Mouse (Mus musculus): ENCODE measurements around the gene Smim14. TPM values are rescaled to one million over a fixed set of nuclear protein-coding genes. Genes with fewer than 3 reads are reported as not detected.

The Smim14 gene
- total and polyA plus RNA-seq, 2 experiments from 2014 or later, result 156 to 190 TPM

- TF ChIP-seq CTCF (IDR thresholded peaks at IDR 0.05; ENCODE audit: low read depth), result peak; percentile 34; the same call in 1 of the 2 replicates
- no peak for TF ChIP-seq EP300 (IDR thresholded peaks at IDR 0.05; ENCODE audit: low read depth)
- Histone ChIP-seq H3K9ac (replicated peaks; ENCODE audit: low read depth, low read length) (no peak overlapping the region), H3K4me3 (ENCODE audit: low read depth, low read length) (no peak overlapping the region), H3K27me3 (ENCODE audit: control insufficient read depth, insufficient read depth, low read length) (no peaks in the 10 kb centered on the region), H3K9me3 (replicated peaks; ENCODE audit: control insufficient read depth, low read length) (no peaks in the 10 kb centered on the region), H3K36me3 (replicated peaks; ENCODE audit: control insufficient read depth, insufficient read depth, low read length) (no peaks in the 10 kb centered on the region), H3K4me1 (ENCODE audit: control insufficient read depth, insufficient read depth) (no peaks in the 10 kb centered on the region), H3K27ac (ENCODE audit: low read depth) (no peak overlapping the region), H3K4me2 (ENCODE audit: low read depth, low read length) (no peak overlapping the region)
- ATAC-seq (ENCODE audit: insufficient read depth, low read depth) (no peak), DNase-seq (ENCODE audit: low spot score) (no peak)
- WGBS, result 81% methylated on average over 1 of the region's 1 CpGs
Measured at GRCm38 (mm10) chr5:65521803-65522202, 15.2 kb downstream of the Smim14 start.

- H3K9ac ChIP-seq (replicated peaks; ENCODE audit: low read depth, low read length), result no peak overlapping the region
- no peak overlapping the region for H3K4me3 ChIP-seq (ENCODE audit: low read depth, low read length)
- peak overlapping the region; percentile 22; the same call in 1 of the 2 replicates for H3K27ac ChIP-seq (ENCODE audit: low read depth)
- H3K4me2 ChIP-seq (ENCODE audit: low read depth, low read length), result no peak overlapping the region
- no peaks in the 10 kb centered on the region for H3K27me3 ChIP-seq (ENCODE audit: control insufficient read depth, insufficient read depth, low read length)
- no peaks in the 10 kb centered on the region for H3K36me3 ChIP-seq (replicated peaks; ENCODE audit: control insufficient read depth, insufficient read depth, low read length)
- no peak for ATAC-seq (ENCODE audit: insufficient read depth, low read depth)
- WGBS, result 45% methylated on average over 5 of the region's 5 CpGs
- no peak for DNase-seq (ENCODE audit: low spot score)
- TF ChIP-seq CTCF (IDR thresholded peaks at IDR 0.05; ENCODE audit: low read depth) (no peak), EP300 (IDR thresholded peaks at IDR 0.05; ENCODE audit: low read depth) (no peak)
- H3K9me3 ChIP-seq (replicated peaks; ENCODE audit: control insufficient read depth, low read length), result no peaks in the 10 kb centered on the region
- peaks cover 5% of the 10 kb centered on the region; the same call in 1 of the 2 replicates for H3K4me1 ChIP-seq (ENCODE audit: control insufficient read depth, insufficient read depth)
Measured at GRCm38 (mm10) chr5:65514635-65515278, 22.2 kb downstream of the Smim14 start.

GRCm38 (mm10) chr5:65513506-65513905 lies 23.5 kb downstream of the Smim14 start:
- H3K4me3 ChIP-seq (ENCODE audit: low read depth, low read length), result no peak overlapping the region
- no peak overlapping the region for H3K27ac ChIP-seq (ENCODE audit: low read depth)
- H3K9me3 ChIP-seq (replicated peaks; ENCODE audit: control insufficient read depth, low read length), result no peaks in the 10 kb centered on the region
- H3K36me3 ChIP-seq (replicated peaks; ENCODE audit: control insufficient read depth, insufficient read depth, low read length), result no peaks in the 10 kb centered on the region
- H3K27me3 ChIP-seq (ENCODE audit: control insufficient read depth, insufficient read depth, low read length), result no peaks in the 10 kb centered on the region
- ATAC-seq (ENCODE audit: insufficient read depth, low read depth) (no peak), DNase-seq (ENCODE audit: low spot score) (no peak)
- no peak overlapping the region for H3K9ac ChIP-seq (replicated peaks; ENCODE audit: low read depth, low read length)
- WGBS, result 47% methylated on average over 3 of the region's 3 CpGs
- TF ChIP-seq EP300 (IDR thresholded peaks at IDR 0.05; ENCODE audit: low read depth) (no peak), CTCF (IDR thresholded peaks at IDR 0.05; ENCODE audit: low read depth) (no peak)
- no peak overlapping the region for H3K4me2 ChIP-seq (ENCODE audit: low read depth, low read length)
- H3K4me1 ChIP-seq (ENCODE audit: control insufficient read depth, insufficient read depth), result peaks cover 5% of the 10 kb centered on the region; the same call in 1 of the 2 replicates

GRCm38 (mm10) chr5:65508395-65508794 lies 28.6 kb downstream of the Smim14 start:
- Histone ChIP-seq H3K36me3 (replicated peaks; ENCODE audit: control insufficient read depth, insufficient read depth, low read length) (no peaks in the 10 kb centered on the region), H3K9me3 (replicated peaks; ENCODE audit: control insufficient read depth, low read length) (no peaks in the 10 kb centered on the region), H3K27ac (ENCODE audit: low read depth) (no peak overlapping the region), H3K9ac (replicated peaks; ENCODE audit: low read depth, low read length) (no peak overlapping the region), H3K27me3 (ENCODE audit: control insufficient read depth, insufficient read depth, low read length) (no peaks in the 10 kb centered on the region), H3K4me2 (ENCODE audit: low read depth, low read length) (no peak overlapping the region), H3K4me1 (ENCODE audit: control insufficient read depth, insufficient read depth) (peaks cover 2% of the 10 kb centered on the region; the same call in 1 of the 2 replicates), H3K4me3 (ENCODE audit: low read depth, low read length) (no peak overlapping the region)
- no peak for ATAC-seq (ENCODE audit: insufficient read depth, low read depth)
- TF ChIP-seq EP300 (IDR thresholded peaks at IDR 0.05; ENCODE audit: low read depth), result no peak
- TF ChIP-seq CTCF (IDR thresholded peaks at IDR 0.05; ENCODE audit: low read depth), result no peak
- no peak for DNase-seq (ENCODE audit: low spot score)
- WGBS, result 73% methylated on average over 8 of the region's 8 CpGs

- H3K27me3 ChIP-seq (ENCODE audit: control insufficient read depth, insufficient read depth, low read length), result no peaks in the 10 kb centered on the region
- H3K4me1 ChIP-seq (ENCODE audit: control insufficient read depth, insufficient read depth), result no peaks in the 10 kb centered on the region
- TF ChIP-seq CTCF (IDR thresholded peaks at IDR 0.05; ENCODE audit: low read depth) (no peak), EP300 (IDR thresholded peaks at IDR 0.05; ENCODE audit: low read depth) (no peak)
- no peak for ATAC-seq (ENCODE audit: insufficient read depth, low read depth)
- H3K4me2 ChIP-seq (ENCODE audit: low read depth, low read length), result peak overlapping the region; percentile 41
- H3K9me3 ChIP-seq (replicated peaks; ENCODE audit: control insufficient read depth, low read length), result no peaks in the 10 kb centered on the region
- no peak for DNase-seq (ENCODE audit: low spot score)
- no peak overlapping the region for H3K4me3 ChIP-seq (ENCODE audit: low read depth, low read length)
- H3K36me3 ChIP-seq (replicated peaks; ENCODE audit: control insufficient read depth, insufficient read depth, low read length), result no peaks in the 10 kb centered on the region
- 11% methylated on average over 8 of the region's 8 CpGs for WGBS
- H3K9ac ChIP-seq (replicated peaks; ENCODE audit: low read depth, low read length), result no peak overlapping the region
- no peak overlapping the region for H3K27ac ChIP-seq (ENCODE audit: low read depth)
Measured at GRCm38 (mm10) chr5:65505786-65506185, 31.2 kb downstream of the Smim14 start.

GRCm38 (mm10) chr5:65501407-65501806 lies 35.6 kb downstream of the Smim14 start:
- 90% methylated on average over 9 of the region's 9 CpGs for WGBS
- Histone ChIP-seq H3K4me1 (ENCODE audit: control insufficient read depth, insufficient read depth) (no peaks in the 10 kb centered on the region), H3K9me3 (replicated peaks; ENCODE audit: control insufficient read depth, low read length) (no peaks in the 10 kb centered on the region), H3K27ac (ENCODE audit: low read depth) (no peak overlapping the region), H3K36me3 (replicated peaks; ENCODE audit: control insufficient read depth, insufficient read depth, low read length) (no peaks in the 10 kb centered on the region), H3K9ac (replicated peaks; ENCODE audit: low read depth, low read length) (no peak overlapping the region), H3K4me3 (ENCODE audit: low read depth, low read length) (no peak overlapping the region), H3K4me2 (ENCODE audit: low read depth, low read length) (no peak overlapping the region), H3K27me3 (ENCODE audit: control insufficient read depth, insufficient read depth, low read length) (no peaks in the 10 kb centered on the region)
- TF ChIP-seq EP300 (IDR thresholded peaks at IDR 0.05; ENCODE audit: low read depth) (no peak), CTCF (IDR thresholded peaks at IDR 0.05; ENCODE audit: low read depth) (no peak)
- no peak for ATAC-seq (ENCODE audit: insufficient read depth, low read depth)
- no peak for DNase-seq (ENCODE audit: low spot score)
